Mouse (Mus musculus) kidney, postnatal 36 days (tissue): ENCODE data around the gene Myl6.

ENCODE experiments used
- DNase-seq, 2 experiments: peaks; one replicate each; pipeline ENCODE4 v3.0.0; 2021 to 2022; ENCODE audit warnings: mixed read lengths in 2 of 2

Gene Myl6

DNA sequence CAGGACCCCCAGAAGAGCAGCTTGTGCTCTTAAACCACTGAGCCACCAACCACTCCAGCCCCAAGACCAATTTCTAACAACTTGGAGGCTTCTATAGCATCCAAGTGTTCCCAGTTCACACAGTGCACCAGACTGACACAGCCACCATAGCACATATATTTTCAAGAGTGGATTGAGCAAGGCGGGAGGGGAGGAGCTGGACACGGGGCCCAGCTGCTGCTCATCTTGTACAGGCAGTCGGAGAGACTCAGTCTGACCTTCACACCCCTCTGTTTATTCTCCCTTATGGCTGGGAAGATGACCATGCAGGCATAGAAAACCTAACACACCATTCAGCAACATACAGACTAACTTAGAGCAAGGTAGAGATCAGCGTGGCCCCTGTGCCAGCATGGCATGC is 15.9 kb upstream of the Myl6 start:
- no peak for DNase-seq

DNA sequence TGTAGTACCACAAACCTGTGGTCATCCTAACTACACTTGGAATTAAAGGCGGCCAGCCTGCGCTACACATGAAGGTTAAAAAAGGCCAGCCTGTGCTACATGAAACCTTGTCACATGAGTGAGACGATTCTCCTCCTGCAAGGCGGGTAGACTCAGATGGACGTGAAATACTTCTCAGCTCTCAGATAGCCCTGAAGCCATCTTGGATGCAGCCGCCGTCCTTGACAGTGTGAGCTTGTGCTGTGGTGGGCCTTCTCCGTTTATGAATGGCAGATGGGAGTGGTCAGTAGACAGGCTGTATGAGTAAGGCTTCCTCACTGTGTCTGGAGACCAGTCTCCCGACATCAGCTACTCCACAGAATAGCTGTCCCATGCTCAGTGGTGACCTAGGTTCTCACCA is 15.3 kb upstream of the Myl6 start:
- DNase-seq = no peak

DNA sequence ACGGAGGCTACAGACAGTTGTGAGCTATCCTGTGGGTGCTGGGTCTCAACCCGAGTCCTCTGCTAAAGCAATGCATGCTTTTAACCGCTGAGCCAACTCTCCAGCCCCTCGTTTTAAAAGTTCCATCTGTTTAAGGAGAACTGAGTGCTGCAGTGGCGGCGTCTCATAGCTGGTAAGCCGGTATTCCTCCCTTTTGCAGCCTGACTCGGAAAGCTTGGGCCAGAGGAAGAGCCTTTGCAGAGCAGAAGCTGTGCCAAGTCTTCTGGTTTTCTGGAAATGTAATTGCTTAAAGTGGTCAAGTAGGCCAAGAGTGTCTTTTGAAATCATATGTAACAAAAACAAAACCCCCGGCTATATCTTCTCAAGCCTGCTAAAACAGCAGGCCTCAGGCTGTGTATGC is 14.3 kb upstream of the Myl6 start:
- DNase-seq = no peak

DNA sequence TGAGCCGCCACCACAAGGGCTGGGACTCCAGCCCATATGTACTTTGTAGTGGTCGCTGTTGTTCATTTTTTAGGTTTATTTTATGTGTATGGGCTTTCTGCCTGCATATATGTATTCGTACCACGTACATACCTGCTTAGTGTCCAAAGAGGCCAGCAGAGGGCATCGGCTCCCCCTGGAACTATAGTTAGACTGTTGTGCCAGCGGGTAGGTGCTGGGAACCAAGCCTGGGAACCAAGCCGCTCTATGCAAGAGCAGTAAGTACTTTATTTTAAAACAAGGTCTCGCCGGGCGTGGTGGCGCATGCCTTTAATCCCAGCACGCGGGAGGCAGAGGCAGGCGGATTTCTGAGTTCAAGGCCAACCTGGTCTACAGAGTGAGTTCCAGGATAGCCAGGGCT is 12.0 kb upstream of the Myl6 start:
- no peak for DNase-seq

DNA sequence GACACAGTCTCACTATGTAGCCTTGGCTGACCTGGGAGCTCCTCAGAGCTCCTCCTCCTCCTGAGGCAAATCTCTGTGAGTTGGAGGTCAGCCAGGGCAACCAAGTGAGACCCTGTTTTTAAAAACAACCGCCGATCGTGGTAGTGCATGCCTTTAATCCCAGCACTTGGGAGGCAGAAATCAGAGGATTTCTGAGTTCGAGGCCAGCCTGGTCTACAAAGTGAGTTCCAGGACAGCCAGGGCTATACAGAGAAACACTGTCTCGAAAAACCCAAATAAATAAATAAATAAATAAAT is 11.4 kb upstream of the Myl6 start:
- peak; percentile 50 to 67 for DNase-seq

DNA sequence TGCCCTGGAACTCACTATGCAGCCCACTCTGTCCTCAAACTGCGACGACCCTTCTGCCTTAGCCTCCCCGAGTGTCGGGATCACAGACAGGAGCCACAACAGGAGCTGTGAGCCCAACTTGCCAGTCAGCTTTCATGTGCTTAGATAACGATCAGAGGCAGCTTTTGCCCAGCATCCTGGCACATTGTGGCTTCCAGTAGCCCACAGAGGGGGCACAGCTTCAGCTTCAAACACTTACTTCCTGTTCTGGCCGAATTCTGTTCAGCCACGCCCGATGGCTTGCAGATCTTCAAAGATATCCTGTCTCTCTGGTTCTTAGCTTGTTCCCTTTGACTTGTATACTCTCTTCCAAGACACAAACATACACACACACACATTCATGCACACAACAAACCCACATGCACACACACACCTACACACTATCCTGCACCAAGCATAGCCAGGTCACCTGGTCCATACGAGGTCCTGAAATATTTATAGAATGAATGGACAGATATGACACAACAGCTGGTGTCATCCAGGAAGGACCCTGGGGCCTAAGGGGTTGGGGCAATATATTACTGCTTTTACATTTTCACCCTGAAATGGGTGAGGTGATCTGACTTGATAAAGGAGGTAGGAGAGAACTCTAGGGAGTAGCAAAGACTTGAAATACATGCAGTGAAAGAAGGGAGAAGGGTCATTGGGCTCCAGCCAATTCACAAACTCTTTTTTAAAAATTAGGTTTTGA is 10.9 kb upstream of the Myl6 start:
- DNase-seq = no peak

DNA sequence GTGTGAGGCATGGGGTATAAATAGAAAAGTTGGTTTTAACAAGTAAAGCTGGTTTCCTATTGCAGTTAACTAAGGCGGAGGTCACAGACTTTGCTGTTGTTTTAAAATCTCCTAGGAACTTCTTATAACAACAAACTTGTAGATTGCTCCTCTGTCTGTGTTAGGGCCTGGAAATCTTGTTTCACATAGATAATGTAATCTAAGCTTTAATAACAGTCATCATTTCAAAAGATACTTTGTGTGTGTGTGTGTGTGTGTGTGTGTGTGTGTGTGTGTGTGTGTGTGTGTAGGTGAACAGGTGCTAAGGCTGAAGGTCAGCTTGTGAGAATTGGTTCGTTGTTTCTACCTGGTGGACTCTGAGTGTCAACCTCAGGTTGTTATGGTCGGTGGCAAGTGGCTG is 10.1 kb upstream of the Myl6 start:
- no peak for DNase-seq

DNA sequence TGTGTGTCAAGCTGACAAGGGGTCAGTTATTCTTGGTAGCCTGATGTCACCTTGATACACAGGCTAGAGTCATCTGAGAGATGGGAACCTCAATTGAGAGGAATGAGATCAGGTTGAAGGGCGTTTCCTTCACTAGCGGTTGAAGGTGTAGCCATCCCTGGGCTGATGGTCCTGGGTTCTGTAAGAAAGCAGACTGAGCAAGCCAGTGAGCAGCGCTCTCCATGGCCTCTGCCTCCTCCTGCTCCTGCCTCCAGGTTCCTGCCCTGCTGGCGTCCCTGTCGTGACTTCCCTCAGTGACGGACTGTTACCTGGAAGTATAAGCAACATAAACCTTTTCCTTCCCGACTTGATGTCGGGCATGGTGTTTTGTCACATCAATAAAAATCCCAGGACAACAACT is 9.6 kb upstream of the Myl6 start:
- no peak for DNase-seq

DNA sequence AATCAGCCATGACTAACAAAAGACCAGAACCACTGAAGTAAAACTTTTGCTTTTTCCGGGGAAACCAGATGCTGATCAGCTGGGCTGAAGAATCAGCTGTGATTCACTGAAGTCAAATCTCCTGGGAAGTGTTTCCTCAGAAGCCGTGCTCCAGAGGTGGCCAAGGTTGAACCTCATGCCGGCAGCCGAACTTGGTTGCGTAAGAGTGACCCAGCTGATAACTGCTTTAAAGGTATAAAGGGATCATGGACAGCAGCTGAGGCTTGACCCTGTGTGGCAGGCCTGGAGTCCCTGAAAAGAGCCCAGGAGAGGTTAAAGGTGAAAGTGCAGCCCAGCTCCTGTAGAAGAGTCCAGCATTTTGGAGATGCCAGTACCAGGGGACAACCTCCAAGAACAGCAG is 8.4 kb upstream of the Myl6 start:
- DNase-seq = peak; percentile 33 to 62

DNA sequence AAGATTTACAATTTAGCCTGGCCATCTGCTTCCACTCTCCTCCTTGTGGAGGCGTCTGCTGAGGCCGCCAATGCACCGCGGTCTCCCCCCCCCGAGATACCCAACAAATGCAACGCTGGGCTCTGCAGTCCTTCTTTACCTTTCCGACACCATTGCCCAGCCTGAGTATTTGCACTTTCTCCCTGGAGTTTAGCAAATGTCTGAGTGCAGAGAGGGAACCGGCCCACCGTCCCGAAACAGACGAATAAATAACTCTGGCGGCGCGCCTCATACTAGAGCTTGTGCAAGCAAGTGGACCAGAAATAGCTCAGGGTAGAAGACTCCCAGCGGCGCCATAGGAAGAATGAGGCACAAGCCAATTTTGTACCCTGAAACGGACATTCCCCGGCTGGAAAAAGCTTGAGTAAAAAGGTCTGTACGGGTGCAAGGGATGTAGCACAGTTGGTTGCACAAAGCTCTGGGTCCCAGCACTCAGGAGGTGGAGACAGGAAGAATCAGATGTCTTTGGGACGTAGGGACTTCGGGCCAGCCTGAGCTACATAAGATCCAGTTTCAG is 5.2 kb upstream of the Myl6 start:
- DNase-seq = peak; percentile 52 to 77

DNA sequence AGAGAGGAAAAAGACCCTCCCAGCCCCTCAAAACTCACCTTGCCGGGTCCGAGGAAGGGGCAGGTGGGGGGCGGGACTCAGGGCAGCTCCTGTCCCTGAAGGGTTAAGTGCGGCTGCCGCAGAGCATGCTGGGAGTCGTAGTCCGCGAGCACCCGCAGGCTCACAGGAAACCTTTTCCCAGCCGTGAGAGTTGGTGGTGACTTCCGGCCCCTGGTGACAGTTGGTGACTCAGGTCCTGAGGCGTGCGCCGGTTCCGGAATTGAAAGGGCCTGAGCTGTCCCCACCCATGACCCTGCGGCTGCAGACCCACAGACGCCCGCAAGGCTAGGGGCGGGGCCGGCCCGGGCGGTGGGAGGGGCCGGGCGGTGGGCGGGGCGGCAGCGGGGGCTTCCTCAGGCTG is 4.6 kb upstream of the Myl6 start, which contains the start of gene Myl6b:
TSS of gene Myl6b (minus strand) at position 96 of the 400 bp plus-strand sequence.
- DNase-seq = peak; percentile 97 to 98

DNA sequence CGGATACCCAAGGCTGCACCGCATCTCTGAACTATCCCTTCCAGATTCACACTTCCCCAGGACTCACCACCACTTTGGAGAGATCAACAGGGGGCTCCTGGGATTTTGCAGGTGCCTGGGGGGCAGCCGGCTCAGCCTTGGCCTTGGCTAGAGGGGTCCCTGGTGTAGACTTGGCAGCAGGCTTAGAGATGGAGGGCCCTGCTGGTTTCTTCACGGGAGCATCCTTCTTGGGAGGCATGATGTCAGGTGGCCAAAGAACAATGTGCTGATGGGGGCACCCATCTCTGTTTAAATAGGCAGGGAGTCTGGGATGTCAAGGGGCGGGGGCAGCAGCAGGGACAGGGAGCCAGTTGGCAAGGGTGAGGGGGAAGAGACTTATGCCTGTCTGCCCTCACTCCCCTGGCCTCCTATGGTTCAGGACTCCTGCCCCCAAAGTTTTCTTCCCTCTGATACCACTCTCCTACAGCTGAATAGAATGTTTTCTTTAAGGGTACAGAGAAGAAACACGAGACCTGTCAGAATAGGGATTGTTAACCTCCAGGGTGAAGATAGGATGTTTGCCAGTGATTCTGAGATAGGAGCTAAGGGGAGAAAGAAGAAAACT is 3.3 kb upstream of the Myl6 start:
- DNase-seq = no peak

DNA sequence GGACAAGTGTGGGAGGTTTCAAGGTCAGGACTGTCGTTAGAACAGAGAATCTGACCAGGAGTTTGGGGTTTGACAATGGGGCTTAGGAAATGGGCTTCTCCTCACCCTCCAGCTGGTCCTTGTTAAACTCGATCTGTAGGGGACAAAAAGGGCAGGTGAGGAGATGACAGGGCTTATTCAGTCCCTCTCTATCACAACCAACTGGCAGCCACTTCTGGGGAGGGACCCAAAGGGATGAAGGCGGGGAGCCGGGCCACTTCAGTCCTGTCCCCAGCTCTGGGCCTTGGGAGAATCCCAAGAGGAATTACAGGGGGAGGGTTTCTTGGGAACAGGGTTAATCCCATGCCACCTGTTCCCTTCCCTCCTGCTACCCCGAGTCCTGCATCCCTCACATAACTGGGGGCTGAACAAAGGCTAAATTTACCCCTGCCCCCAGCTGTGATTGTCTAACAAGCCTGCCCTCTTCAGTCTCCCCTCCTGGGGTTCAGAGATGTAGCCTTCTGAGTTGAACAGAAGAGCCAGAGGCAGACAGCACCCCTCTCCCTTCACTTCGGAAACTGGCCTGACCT is 2.6 kb upstream of the Myl6 start:
- DNase-seq = no peak

DNA sequence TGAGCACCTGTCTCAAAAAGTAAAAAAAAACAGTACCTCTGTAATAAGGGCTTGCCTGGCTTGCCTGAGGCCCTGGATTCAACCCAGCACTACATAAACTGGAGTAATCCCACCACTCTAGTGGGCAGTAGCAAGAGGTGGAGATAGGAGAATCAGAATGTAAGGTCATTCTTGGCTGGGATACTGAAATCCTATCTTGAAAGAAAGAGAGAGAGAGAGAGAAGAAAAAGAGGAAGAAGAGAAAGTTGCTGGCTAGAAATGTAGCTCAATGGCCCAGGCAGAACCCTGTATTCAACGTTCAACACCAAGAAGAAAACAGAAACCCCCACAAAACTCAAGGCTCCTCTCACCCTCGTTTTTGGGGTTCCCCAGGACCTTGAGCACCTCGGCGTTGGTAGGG is 2.0 kb upstream of the Myl6 start:
- DNase-seq = no peak

DNA sequence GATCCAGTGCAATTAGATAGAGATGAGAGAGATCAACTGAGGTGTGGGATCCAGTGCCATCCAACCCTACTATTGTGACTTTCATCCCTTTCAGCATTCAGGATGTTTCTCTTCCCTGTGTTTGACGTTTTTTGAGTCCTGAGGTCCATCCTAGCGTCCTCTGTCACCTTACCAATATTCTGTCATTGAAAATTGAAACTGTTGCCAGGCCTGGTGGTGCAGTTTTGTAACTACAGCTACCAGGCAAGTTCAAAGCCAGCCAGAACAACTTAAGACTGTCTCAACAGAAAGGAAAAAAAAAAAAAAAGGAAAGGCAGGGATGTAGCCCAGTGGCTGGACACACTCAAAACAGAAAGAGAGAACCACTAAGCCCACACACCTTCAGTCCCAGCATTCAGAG is 1.3 kb upstream of the Myl6 start:
- DNase-seq = no peak

DNA sequence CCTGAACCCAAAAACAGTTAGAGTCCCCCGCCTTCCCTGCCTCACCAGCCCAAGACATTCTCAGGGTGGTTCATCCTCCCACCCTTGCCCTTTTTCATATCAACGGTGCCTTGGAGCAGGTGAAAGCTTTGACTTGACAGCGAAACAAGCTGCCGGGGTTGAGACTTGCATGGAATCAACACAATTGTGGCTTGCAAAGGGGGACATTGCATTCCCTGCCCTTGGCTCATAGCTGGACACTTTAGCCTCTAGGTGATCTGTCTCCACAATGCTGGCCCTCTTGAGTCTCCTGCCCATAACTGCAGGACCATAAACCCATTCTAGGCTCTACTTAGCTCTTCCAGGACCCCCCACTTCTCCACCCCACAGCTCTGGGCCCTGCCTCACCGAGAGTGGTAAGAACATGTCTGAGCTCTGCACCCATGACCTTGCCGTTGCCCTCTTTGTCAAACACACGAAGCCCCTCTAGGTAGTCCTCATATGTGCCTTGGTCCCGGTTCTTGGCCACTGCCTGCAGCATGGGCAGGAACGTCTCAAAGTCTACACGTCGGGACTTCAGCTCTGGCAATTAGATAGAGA is 811 bp upstream of the Myl6 start:
- peak in 1 of 2 experiments; percentile 28 for DNase-seq

DNA sequence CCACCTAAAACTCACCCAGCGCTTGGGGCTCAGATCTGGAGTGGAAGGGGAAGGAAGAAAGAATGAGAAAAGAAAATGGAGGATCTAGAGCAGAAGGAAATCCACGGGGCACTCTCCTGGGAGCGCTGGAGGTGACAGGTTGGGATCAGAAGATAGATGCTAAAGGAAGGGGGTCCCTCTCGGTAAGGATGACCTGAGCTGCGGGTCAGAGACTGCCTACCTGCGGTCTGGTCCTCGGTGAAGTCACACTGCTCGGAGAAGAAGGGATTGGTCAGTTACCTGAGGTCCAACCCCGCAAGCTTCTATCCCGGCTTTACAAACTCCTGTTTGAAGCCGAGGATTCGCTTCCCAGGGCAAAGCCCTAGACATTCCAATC is 638 bp downstream of the Myl6 start:
- no peak for DNase-seq

DNA sequence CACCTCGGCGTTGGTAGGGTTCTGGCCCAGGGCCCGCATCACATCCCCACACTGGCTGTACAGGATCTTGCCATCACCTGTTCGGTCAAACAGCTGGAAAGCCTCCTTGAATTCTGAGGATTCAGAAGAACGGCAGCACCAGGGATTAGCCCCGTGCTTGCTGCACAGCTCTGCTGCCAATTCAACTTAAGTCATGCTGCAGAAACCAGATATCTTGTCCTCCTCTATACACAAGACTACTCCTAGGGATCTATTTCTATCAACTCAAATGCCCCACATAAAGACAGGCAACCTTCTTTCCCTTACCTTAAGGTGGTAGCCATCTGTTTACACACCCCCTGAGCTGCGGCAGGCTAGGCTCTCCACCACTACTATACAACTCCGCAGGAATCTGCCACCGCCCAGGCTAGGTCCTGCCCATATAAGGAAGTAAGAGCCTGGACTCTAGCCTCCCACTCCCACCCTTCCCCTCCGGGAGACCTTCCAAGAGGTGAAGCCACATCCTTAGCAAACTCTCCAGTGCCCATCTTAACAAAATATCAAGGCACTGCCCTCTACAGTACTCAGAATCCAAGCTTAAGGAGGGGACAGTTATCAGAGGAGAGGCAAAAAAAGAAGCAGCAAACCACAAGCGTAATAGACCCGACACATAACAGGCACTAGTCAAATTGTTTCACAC is 1.2 kb downstream of the Myl6 start:
- DNase-seq = peak; percentile 76 to 81

DNA sequence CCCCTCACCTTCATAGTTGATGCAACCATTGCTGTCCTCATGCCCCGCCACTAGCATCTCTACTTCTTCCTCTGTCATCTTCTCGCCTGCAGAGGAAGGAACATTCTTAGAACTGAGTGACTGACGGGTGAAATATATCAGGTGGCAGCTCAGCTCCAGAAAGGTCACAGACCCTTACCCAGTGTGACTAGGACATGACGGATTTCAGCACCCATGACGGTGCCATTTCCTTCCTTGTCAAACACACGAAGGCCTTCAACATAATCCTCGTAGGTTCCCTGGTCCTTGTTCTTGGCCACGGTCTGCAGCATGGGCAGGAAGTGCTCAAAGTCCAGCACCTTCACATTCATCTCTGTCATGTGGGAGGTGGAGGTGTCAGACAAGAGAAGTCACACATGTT is 1.9 kb downstream of the Myl6 start:
- peak in 1 of 2 experiments; percentile 20 for DNase-seq

DNA sequence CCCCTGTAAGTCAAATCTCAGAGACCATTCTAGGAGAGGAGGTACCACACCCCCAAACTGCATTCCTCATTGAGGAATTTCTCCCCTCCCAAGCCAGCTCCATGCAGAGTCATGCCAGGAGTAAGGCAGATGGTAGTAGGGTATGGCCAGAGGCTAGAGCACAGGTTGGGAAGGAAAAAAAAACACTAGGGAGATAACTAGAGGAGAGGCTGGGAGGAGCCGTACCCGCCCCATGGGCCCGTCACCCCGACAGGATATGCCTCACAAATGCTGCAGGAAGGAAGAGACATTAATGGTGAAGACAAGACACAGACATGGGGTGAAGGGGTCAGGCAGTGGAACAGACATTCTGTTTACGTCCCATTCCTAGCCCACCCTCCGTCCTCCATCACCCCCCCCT is 2.5 kb downstream of the Myl6 start:
- peak; percentile 64 to 67 for DNase-seq

DNA sequence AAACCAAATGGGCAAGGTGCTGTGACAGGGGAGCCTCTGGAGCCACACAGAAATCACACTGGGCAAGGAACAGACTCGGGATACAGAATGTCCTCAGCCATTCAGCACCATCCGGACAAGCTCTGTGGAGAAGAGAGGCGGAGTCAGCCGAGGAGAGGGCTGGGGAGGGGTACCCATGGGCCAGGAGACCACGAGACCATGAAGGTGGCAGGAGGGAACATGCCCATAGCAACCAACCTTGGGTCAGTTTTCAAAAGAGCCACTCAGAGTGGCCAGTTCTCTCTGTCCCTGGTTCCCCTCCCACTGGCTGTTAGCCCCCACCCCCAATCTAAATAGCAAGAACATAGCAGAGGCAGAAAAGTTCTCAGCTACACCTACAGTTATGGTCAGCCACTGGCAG is 3.0 kb downstream of the Myl6 start:
- DNase-seq = no peak

DNA sequence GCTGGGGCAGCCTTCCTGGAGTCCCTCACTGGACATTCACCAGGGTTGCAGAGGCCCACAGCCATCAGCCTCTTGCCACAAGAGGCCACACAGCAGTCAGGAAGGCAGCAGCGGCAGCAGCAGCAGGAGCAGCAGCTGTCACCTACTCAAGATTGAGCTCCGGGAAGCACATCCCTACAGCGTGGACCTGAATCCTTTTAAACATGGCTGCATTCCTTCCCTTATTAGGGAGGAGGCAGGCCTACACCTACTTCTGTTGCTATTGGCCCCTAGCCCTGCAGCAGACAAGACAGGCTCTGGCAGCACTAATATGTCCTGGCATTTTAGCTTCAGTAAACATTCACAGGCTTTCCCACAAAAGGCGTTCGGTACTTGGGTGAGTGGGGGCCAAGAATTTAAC is 3.7 kb downstream of the Myl6 start:
- DNase-seq = peak; percentile 14 to 25

DNA sequence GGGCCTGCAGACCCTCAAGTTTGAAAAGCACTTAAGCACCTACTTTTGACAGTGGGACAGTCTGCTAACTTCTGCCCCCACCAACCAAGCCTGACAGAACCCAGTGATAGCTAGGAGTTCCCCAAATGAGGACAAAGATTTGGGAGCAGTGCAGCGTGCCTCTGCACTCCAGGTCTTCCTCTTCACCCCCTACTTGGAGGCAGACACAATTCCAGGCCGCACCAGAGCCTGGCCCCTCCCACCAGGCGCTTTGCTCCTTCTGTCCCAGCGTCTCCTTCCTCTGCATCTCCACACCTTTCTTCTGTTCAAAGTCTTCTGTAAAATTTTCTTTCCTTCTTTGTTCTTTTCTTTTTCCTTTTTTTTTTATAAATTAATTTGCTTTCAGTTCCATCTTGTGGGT is 4.2 kb downstream of the Myl6 start:
- DNase-seq = peak in 1 of 2 experiments; percentile 32
